Mouse (Mus musculus): ENCODE measurements around the gene Muc20. TPM values are rescaled to one million over a fixed set of nuclear protein-coding genes. Genes with fewer than 3 reads are reported as not detected.

Muc20 gene
- total RNA-seq (2021) = under 1 TPM; 0.32 to 0.40 TPM
- long read RNA-seq, experiment 1 = 0 reads
- long read RNA-seq, experiment 2 = 0 reads

GRCm38 (mm10) chr16:32797426-32797689 lies at the start of gene Muc20:
Muc20 (minus strand) TSS chr16:32797435.
- no peak for DNase-seq (ENCODE audit: low spot score)

- DNase-seq (ENCODE audit: low spot score) = no peak
Observed at GRCm38 (mm10) chr16:32831501-32831900, 34.3 kb upstream of the Muc20 start.

GRCm38 (mm10) chr16:32829104-32829503 lies 31.9 kb upstream of the Muc20 start:
- DNase-seq (ENCODE audit: low spot score) = no peak

GRCm38 (mm10) chr16:32826521-32826920 lies 29.3 kb upstream of the Muc20 start:
- DNase-seq (ENCODE audit: low spot score) = no peak

GRCm38 (mm10) chr16:32825380-32825779 lies 28.1 kb upstream of the Muc20 start:
- no peak for DNase-seq (ENCODE audit: low spot score)

- DNase-seq (ENCODE audit: low spot score) = no peak
Observed at GRCm38 (mm10) chr16:32824061-32824460, 26.8 kb upstream of the Muc20 start.

- DNase-seq (ENCODE audit: low spot score) = peak; percentile 62
Observed at GRCm38 (mm10) chr16:32823487-32823886, 26.3 kb upstream of the Muc20 start.

- no peak for DNase-seq (ENCODE audit: low spot score)
Observed at GRCm38 (mm10) chr16:32822881-32823280, 25.6 kb upstream of the Muc20 start.

- DNase-seq (ENCODE audit: low spot score) = no peak
Observed at GRCm38 (mm10) chr16:32822450-32822827, 25.2 kb upstream of the Muc20 start.

- peak; percentile 74 for DNase-seq (ENCODE audit: low spot score)
Observed at GRCm38 (mm10) chr16:32821772-32822449, 24.7 kb upstream of the Muc20 start.

- DNase-seq (ENCODE audit: low spot score) = no peak
Observed at GRCm38 (mm10) chr16:32818441-32818840, 21.2 kb upstream of the Muc20 start.

- DNase-seq (ENCODE audit: low spot score) = no peak
Observed at GRCm38 (mm10) chr16:32818036-32818435, 20.8 kb upstream of the Muc20 start.

- DNase-seq (ENCODE audit: low spot score) = peak; percentile 78
Observed at GRCm38 (mm10) chr16:32815160-32815605, 17.9 kb upstream of the Muc20 start.

- peak; percentile 59 for DNase-seq (ENCODE audit: low spot score)
Observed at GRCm38 (mm10) chr16:32814539-32814938, 17.3 kb upstream of the Muc20 start.

GRCm38 (mm10) chr16:32813771-32814170 lies 16.5 kb upstream of the Muc20 start:
- DNase-seq (ENCODE audit: low spot score) = no peak

- no peak for DNase-seq (ENCODE audit: low spot score)
Observed at GRCm38 (mm10) chr16:32813362-32813761, 16.1 kb upstream of the Muc20 start.

GRCm38 (mm10) chr16:32812888-32813361 lies 15.7 kb upstream of the Muc20 start:
- DNase-seq (ENCODE audit: low spot score) = peak; percentile 91

GRCm38 (mm10) chr16:32810321-32810720 lies 13.1 kb upstream of the Muc20 start, which contains the start of gene Smbd1:
Smbd1 (minus strand) TSS chr16:32810477.
- no peak for DNase-seq (ENCODE audit: low spot score)

GRCm38 (mm10) chr16:32807408-32808185 lies 10.4 kb upstream of the Muc20 start:
- DNase-seq (ENCODE audit: low spot score) = no peak

GRCm38 (mm10) chr16:32805151-32805550 lies 7.9 kb upstream of the Muc20 start:
- no peak for DNase-seq (ENCODE audit: low spot score)

GRCm38 (mm10) chr16:32803901-32804300 lies 6.7 kb upstream of the Muc20 start:
- DNase-seq (ENCODE audit: low spot score) = no peak

GRCm38 (mm10) chr16:32803252-32803853 lies 6.1 kb upstream of the Muc20 start:
- peak; percentile 70 for DNase-seq (ENCODE audit: low spot score)
